Mouse (Mus musculus): Measurements from ENCODE around the gene Trim40.
A peak's percentile ranks its signal among the peaks of the same experiment; 100 is the strongest.

The Trim40 gene

GRCm38 (mm10) chr17:36890073-36890903, at the start of gene Trim40:
Gene Trim40 (minus strand): TSS chr17:36890123.
- no peak for DNase-seq (ENCODE audit: low spot score in 2 of 2)

- DNase-seq (ENCODE audit: low spot score in 2 of 2) = no peak
Observed at GRCm38 (mm10) chr17:36938056-36938455, 48.1 kb upstream of the Trim40 start.

GRCm38 (mm10) chr17:36931806-36932205, 41.9 kb upstream of the Trim40 start:
- no peak for DNase-seq (ENCODE audit: low spot score in 2 of 2)

GRCm38 (mm10) chr17:36931130-36931529, 41.2 kb upstream of the Trim40 start:
- DNase-seq (ENCODE audit: low spot score in 2 of 2) = no peak

- no peak for DNase-seq (ENCODE audit: low spot score in 2 of 2)
Observed at GRCm38 (mm10) chr17:36930233-36930632, 40.3 kb upstream of the Trim40 start.

- DNase-seq (ENCODE audit: low spot score in 2 of 2) = no peak
Observed at GRCm38 (mm10) chr17:36929236-36929932, 39.5 kb upstream of the Trim40 start.

- no peak for DNase-seq (ENCODE audit: low spot score in 2 of 2)
Observed at GRCm38 (mm10) chr17:36927496-36928120, 37.7 kb upstream of the Trim40 start.

GRCm38 (mm10) chr17:36923491-36923890, 33.6 kb upstream of the Trim40 start:
- no peak for DNase-seq (ENCODE audit: low spot score in 2 of 2)

- DNase-seq (ENCODE audit: low spot score in 2 of 2) = no peak
Observed at GRCm38 (mm10) chr17:36922715-36923114, 32.8 kb upstream of the Trim40 start.

- DNase-seq (ENCODE audit: low spot score in 2 of 2) = no peak
Observed at GRCm38 (mm10) chr17:36920239-36920638, 30.3 kb upstream of the Trim40 start.

GRCm38 (mm10) chr17:36915076-36915475, 25.2 kb upstream of the Trim40 start:
- DNase-seq (ENCODE audit: low spot score in 2 of 2) = peak in 1 of 2 experiments; percentile 31

GRCm38 (mm10) chr17:36914108-36914507, 24.2 kb upstream of the Trim40 start:
- peak; percentile 51 to 59 for DNase-seq (ENCODE audit: low spot score in 2 of 2)

- no peak for DNase-seq (ENCODE audit: low spot score in 2 of 2)
Observed at GRCm38 (mm10) chr17:36912031-36912430, 22.1 kb upstream of the Trim40 start.

- DNase-seq (ENCODE audit: low spot score in 2 of 2) = no peak
Observed at GRCm38 (mm10) chr17:36909802-36910201, 19.9 kb upstream of the Trim40 start.

- no peak for DNase-seq (ENCODE audit: low spot score in 2 of 2)
Observed at GRCm38 (mm10) chr17:36908235-36908634, 18.3 kb upstream of the Trim40 start.

GRCm38 (mm10) chr17:36903651-36904050, 13.7 kb upstream of the Trim40 start:
- DNase-seq (ENCODE audit: low spot score in 2 of 2) = no peak

GRCm38 (mm10) chr17:36900691-36901090, 10.8 kb upstream of the Trim40 start:
- no peak for DNase-seq (ENCODE audit: low spot score in 2 of 2)

GRCm38 (mm10) chr17:36900001-36900400, 10.1 kb upstream of the Trim40 start:
- DNase-seq (ENCODE audit: low spot score in 2 of 2) = no peak

GRCm38 (mm10) chr17:36899376-36899775, 9.5 kb upstream of the Trim40 start:
- DNase-seq (ENCODE audit: low spot score in 2 of 2) = no peak

- DNase-seq (ENCODE audit: low spot score in 2 of 2) = no peak
Observed at GRCm38 (mm10) chr17:36897552-36898205, 7.8 kb upstream of the Trim40 start, which contains the start of gene Trim31. Gene Trim31 (plus strand): TSS chr17:36898118.

GRCm38 (mm10) chr17:36897065-36897464, 7.1 kb upstream of the Trim40 start:
- DNase-seq (ENCODE audit: low spot score in 2 of 2) = no peak

GRCm38 (mm10) chr17:36896583-36896982, 6.7 kb upstream of the Trim40 start:
- DNase-seq (ENCODE audit: low spot score in 2 of 2) = no peak

Measured in spleen, postnatal 36 days (tissue).